Mouse (Mus musculus) intestine, embryonic 16.5 days (tissue): Measurements from ENCODE around the gene Gm11213. TPM values are rescaled to one million over a fixed set of nuclear protein-coding genes. Genes with fewer than 3 reads are reported as not detected.

Source experiments
- ATAC-seq: fragments of 200-750 bp; cut with Nextera tagmentation; 2 replicates; pipeline ENCODE4 v1.8.0; 2017; ENCODE audit warnings: moderate TSS enrichment, moderate library complexity
- H3K27ac ChIP-seq: fragments of 300-500 bp; sonication (generic); 2 replicates; pipeline ENCODE4 v1.5.1; 2014; ENCODE audit warnings: mild to moderate bottlenecking, low read length
- H3K27me3 ChIP-seq: fragments of 300-500 bp; sonication (generic); replicated peaks from 2 replicates; pipeline ENCODE4 v1.6.1; 2014; ENCODE audit warnings: low read length, control low read depth, mixed read lengths; ENCODE audit not compliant: control insufficient read depth, insufficient read depth
- H3K36me3 ChIP-seq: fragments of 300-500 bp; sonication (generic); 2 replicates; pipeline ENCODE4 v1.6.1; 2014; ENCODE audit warnings: low read length, control low read depth; ENCODE audit not compliant: control insufficient read depth, insufficient read depth
- H3K4me1 ChIP-seq: fragments of 300-500 bp; sonication (generic); 2 replicates; pipeline ENCODE4 v1.6.1; 2014; ENCODE audit warnings: low read length, control low read depth, mixed read lengths; ENCODE audit not compliant: control insufficient read depth, insufficient read depth
- H3K4me2 ChIP-seq: fragments of 300-500 bp; sonication (generic); 2 replicates; pipeline ENCODE4 v1.6.1; 2014; ENCODE audit warnings: low read depth, low read length, control low read depth
- H3K4me3 ChIP-seq: fragments of 300-500 bp; sonication (generic); 2 replicates; pipeline ENCODE4 v1.5.1; 2014; ENCODE audit warnings: mild to moderate bottlenecking, low read length
- H3K9ac ChIP-seq: fragments of 300-500 bp; sonication (generic); 2 replicates; pipeline ENCODE4 v1.6.1; 2014; ENCODE audit warnings: low read depth, low read length
- H3K9me3 ChIP-seq: fragments of 300-500 bp; sonication (generic); 2 replicates; pipeline ENCODE4 v1.6.1; 2016; ENCODE audit warnings: low read length, control low read depth; ENCODE audit not compliant: control insufficient read depth
- WGBS: fragments of 180-500 bp; shearing (Covaris S2); extraction: QIAGEN DNeasy Blood & Tissue Kit; methylation state at CpG from one replicate; pipeline ENCODE4 v1.1.7; 2014; 5-methylcytosine and 5-hydroxymethylcytosine counted together
- polyA plus RNA-seq: library from polyadenylated mRNA; unstranded; fragments of >200 nt; fragmentation: Nextera tagmentation; extraction: Ambion mirVana; gene quantifications from 2 replicates; pipeline ENCODE4 v1.2.1, GENCODE M21; 2015

The Gm11213 gene
- polyA plus RNA-seq, 1 experiment from 2014 or later, result not detected

DNA sequence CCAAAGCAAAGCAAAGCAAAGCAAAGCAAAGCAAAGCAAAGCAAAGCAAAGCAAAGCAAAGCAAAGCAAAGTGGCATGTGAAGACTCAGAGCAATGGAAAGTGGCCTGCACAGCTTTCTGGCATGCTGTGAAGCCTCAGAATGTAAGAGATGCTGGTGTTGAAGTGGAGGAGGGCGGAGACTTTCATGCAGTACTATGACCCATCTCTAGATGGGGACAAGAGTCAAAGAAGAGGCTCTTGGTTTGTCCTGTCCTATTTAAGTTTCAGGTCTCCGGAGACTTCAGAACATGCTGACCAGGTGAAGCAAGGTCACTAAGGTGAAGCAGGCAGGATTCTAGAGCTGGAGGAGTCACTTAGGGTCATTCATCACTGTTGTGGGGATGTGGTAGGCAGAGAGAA lies 16.8 kb upstream of the Gm11213 start:
- H3K4me1 ChIP-seq, result no peaks in the 10 kb centered on the region
- no peaks in the 10 kb centered on the region for H3K27me3 ChIP-seq
- no peak for ATAC-seq
- H3K4me3 ChIP-seq, result no peak overlapping the region
- no peak overlapping the region for H3K27ac ChIP-seq
- no peaks in the 10 kb centered on the region for H3K36me3 ChIP-seq
- H3K9me3 ChIP-seq, result no peaks in the 10 kb centered on the region
- 78% methylated on average over 2 of the region's 2 CpGs for WGBS
- no peak overlapping the region for H3K9ac ChIP-seq
- no peak overlapping the region for H3K4me2 ChIP-seq

DNA sequence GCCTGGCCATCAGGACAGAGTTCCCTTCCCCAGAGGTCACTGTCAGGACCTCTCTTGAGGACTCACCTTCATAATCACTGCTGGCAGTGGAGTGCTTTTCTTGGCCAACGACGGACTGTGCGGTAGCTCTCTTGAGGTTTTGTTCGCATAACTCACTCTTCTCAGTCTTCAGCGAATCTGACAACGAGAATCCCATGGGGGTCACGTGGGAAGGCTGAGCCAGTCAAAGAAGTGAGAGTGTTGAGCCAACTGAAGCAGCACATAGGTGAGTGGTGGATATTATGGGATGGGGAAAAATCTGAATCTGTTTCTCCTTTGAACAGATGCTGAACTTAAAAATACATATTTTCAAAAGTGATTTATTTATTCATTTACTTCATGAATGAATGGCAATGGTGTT lies 3.3 kb upstream of the Gm11213 start:
- Histone ChIP-seq H3K4me1 (no peaks in the 10 kb centered on the region; the same call in 1 of the 2 replicates), H3K4me2 (no peak overlapping the region), H3K9ac (no peak overlapping the region), H3K9me3 (no peaks in the 10 kb centered on the region), H3K36me3 (no peaks in the 10 kb centered on the region), H3K4me3 (no peak overlapping the region), H3K27me3 (no peaks in the 10 kb centered on the region), H3K27ac (no peak overlapping the region)
- WGBS, result 86% methylated on average over 7 of the region's 7 CpGs
- ATAC-seq, result no peak

DNA sequence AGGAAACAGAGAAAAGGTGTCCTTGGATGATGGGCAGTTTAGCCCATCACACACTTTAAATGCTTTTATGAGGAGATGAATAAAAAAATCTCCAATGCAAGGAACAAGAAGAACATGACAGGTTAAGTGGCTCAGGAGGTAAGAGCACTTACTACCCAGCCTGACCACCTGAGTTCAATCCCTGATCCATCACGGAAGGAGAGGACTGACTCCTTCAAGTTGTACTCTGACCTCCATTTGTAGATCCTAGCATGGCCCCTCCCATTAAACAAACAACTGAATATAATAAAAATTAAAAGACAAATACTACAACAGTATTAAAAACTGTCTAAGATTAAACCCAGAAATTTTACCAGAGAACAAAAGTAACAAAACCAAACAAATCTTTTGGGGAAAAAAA lies 907 bp upstream of the Gm11213 start:
- Histone ChIP-seq H3K4me2 (no peak overlapping the region), H3K36me3 (no peaks in the 10 kb centered on the region), H3K4me3 (no peak overlapping the region), H3K9me3 (no peaks in the 10 kb centered on the region), H3K27me3 (no peaks in the 10 kb centered on the region), H3K27ac (no peak overlapping the region), H3K9ac (no peak overlapping the region), H3K4me1 (peaks cover 2% of the 10 kb centered on the region; the same call in 1 of the 2 replicates)
- 56% methylated on average over 1 of the region's 1 CpGs for WGBS
- ATAC-seq, result peak; percentile 78; the same call in 1 of the 2 replicates

DNA sequence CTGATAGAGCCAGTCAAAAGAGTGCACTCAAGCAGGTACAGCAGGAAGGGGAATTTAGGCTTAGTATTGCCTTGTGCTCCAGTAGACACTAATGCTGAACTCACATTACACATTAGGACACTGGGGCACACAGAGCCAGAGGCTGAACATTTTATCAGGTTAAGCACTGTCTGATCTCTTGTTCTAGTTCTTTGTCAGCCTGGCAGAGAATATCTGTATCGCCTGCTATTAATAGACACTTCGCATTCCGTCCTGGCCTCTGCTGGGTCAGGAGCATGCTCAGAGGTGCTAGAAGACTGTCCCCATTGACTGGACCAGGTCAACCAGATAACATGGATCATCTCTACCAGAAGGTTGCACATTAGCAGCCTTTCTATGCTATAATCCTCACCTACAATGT lies 484 bp upstream of the Gm11213 start:
- no peak overlapping the region for H3K4me2 ChIP-seq
- H3K4me3 ChIP-seq, result no peak overlapping the region
- no peak for ATAC-seq

DNA sequence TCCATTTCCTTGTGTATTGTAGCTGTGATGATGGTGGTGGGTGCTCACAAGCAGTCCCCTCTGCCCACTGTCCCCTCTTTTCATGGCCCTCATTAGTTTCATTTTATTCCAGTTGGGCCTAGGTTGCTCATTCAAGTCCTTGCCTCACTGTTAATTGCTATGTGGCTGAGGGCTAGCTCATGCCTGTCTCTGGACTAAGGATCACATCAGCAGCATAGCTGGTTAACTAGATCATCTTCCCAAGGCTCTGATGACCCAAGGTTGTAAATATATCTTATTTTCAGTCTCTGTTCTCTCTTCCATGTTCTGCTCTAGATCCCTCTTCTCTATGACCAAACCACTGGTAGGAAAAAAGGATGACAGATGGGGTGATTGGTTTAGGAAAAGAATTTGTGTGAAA lies 3.8 kb downstream of the Gm11213 start:
- Histone ChIP-seq H3K9ac (no peak overlapping the region), H3K4me3 (no peak overlapping the region), H3K4me1 (peaks cover 5% of the 10 kb centered on the region), H3K27ac (no peak overlapping the region), H3K4me2 (no peak overlapping the region), H3K9me3 (no peaks in the 10 kb centered on the region), H3K27me3 (no peaks in the 10 kb centered on the region), H3K36me3 (no peaks in the 10 kb centered on the region)
- ATAC-seq, result peak; percentile 20; the same call in 1 of the 2 replicates

More for the DNA sequence above, 484 bp upstream of the Gm11213 start:
- H3K9ac ChIP-seq, result no peak overlapping the region
- 89% methylated on average over 3 of the region's 3 CpGs for WGBS
- H3K27me3 ChIP-seq, result no peaks in the 10 kb centered on the region
- H3K36me3 ChIP-seq, result no peaks in the 10 kb centered on the region
- H3K4me1 ChIP-seq, result peaks cover 2% of the 10 kb centered on the region
- no peaks in the 10 kb centered on the region for H3K9me3 ChIP-seq
- no peak overlapping the region for H3K27ac ChIP-seq

DNA sequence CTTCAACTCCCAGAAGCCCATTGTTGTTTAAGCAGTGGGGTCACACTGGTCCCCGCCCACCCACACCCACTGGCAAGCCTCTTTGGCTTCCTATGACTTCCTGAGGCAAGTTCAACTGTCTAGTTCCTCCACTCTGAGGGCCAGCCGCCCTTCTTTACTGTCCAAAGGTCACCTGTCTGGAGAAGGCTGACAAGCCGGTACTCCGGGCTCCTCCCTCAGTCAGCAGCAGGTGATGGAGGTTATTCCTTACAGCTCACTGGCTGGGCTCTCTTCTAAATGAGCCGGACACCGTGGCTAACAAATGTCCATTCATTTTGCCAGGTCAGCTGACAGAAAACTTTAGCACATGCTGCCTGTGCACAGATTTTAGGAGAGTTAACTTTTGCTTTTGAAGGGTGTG lies 4.3 kb downstream of the Gm11213 start:
- Histone ChIP-seq H3K36me3 (no peaks in the 10 kb centered on the region), H3K9ac (no peak overlapping the region), H3K9me3 (no peaks in the 10 kb centered on the region), H3K27ac (no peak overlapping the region), H3K27me3 (no peaks in the 10 kb centered on the region), H3K4me2 (no peak overlapping the region), H3K4me3 (no peak overlapping the region), H3K4me1 (peaks cover 9% of the 10 kb centered on the region)
- peak; percentile 90 for ATAC-seq
- WGBS, result 61% methylated on average over 6 of the region's 6 CpGs

DNA sequence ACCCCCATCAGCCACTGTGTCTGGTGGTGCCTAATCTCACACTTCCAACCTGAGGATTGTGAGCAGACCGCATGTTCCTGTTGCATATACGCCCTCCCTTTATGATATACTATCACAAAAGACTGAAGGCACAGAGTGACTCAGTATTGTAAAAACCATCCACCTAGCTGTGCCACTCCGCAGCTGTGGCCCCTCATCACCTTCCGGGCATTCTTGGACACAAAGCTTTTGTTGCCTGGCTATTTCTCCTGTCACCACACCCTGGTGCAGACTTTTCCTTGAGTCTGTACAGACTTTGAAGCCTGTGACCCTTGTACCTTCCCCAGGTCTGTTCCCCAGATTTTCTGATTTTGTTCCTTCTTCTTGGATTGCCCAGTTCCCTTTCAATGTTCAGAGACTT lies 9.1 kb downstream of the Gm11213 start:
- Histone ChIP-seq H3K4me2 (no peak overlapping the region), H3K9me3 (no peaks in the 10 kb centered on the region), H3K4me3 (no peak overlapping the region), H3K27me3 (no peaks in the 10 kb centered on the region), H3K4me1 (peaks cover 22% of the 10 kb centered on the region), H3K9ac (no peak overlapping the region), H3K36me3 (no peaks in the 10 kb centered on the region), H3K27ac (peak overlapping the region; percentile 45)
- ATAC-seq, result peak; percentile 76
- 69% methylated on average over 4 of the region's 4 CpGs for WGBS

DNA sequence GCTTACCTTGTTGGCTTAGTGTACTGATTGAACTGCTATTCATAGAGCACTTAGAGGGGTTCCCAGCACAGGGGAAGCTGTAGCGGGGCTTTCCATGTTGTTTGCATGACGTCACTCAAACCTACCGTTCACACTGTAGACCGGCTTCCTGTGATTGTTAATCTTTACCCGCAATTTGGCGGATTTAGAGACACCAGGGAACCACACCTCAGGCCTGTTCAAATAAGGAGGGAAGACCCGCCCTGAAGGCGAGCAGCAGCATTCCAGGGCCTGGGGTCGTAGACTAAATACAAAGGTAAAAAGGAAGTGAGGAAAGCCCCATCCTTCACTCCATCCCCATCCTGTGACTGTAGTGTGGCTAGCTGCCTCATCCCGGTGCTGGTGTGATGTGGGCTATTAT lies 9.8 kb downstream of the Gm11213 start:
- ATAC-seq, result peak; percentile 34; the same call in 1 of the 2 replicates
- H3K4me3 ChIP-seq, result no peak overlapping the region

DNA sequence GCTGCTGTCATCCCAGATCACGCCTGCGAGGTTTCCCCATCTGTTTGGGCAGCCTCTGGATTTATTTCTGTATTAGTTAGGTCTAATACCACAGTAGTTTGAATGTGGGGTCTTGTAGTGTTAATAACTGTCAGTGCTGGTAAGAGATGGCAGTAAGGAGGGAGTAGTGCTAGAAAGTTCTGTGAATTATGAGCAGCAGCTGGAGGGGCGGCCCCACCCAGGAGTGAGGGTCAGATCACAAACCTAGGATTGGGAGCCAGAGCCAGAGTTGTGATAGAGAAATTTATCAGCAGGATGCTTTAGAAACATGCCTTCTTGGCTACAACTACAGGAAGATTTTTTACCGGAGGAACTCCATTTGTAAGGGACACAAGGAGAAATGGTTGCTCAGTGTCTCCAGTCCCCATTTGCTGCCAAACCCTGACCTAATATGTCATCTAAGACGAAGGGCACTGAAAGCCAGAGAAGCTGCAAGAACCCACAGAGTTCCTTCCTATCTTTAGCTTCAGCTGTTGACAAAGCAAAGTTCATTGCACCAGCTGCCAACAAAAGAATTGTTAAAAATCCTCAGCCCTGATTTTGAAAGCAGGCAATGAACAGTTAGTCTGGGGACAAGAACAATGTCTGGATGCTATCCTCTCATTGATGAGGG lies 10.5 kb downstream of the Gm11213 start:
- no peaks in the 10 kb centered on the region for H3K9me3 ChIP-seq
- peaks cover 19% of the 10 kb centered on the region for H3K4me1 ChIP-seq
- WGBS, result 52% methylated on average over 5 of the region's 5 CpGs
- no peaks in the 10 kb centered on the region for H3K36me3 ChIP-seq
- no peak overlapping the region for H3K4me2 ChIP-seq
- no peak overlapping the region for H3K27ac ChIP-seq
- H3K27me3 ChIP-seq, result no peaks in the 10 kb centered on the region
- ATAC-seq, result peak; percentile 2; the same call in 1 of the 2 replicates
- H3K4me3 ChIP-seq, result no peak overlapping the region
- H3K9ac ChIP-seq, result no peak overlapping the region

More for the DNA sequence above, 9.8 kb downstream of the Gm11213 start:
- H3K4me1 ChIP-seq, result peaks cover 19% of the 10 kb centered on the region
- H3K9me3 ChIP-seq, result no peaks in the 10 kb centered on the region
- no peaks in the 10 kb centered on the region for H3K36me3 ChIP-seq
- H3K9ac ChIP-seq, result no peak overlapping the region
- no peaks in the 10 kb centered on the region for H3K27me3 ChIP-seq
- H3K27ac ChIP-seq, result no peak overlapping the region
- H3K4me2 ChIP-seq, result no peak overlapping the region
- 40% methylated on average over 10 of the region's 10 CpGs for WGBS

DNA sequence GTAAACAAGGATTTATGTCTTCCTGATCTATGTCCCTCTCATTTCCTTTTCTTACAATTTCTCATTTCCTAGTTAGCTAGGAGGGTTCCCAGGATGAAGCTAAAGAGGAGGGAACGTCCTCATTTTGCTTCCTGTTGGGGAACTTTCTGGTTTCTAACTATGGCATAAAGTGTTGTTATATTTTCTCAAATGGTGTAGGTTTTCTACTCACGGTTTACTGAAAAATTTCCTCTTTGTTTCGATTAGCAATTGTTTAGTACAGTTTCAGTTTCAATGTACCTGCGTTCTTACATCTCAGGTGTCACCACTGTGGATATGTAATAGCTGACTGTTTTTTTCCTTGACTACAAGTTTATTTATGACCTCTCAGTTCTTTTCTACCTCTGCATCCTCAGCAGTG lies 14.5 kb downstream of the Gm11213 start:
- 71% methylated on average over 4 of the region's 4 CpGs for WGBS
- no peak overlapping the region for H3K27ac ChIP-seq
- H3K4me1 ChIP-seq, result peaks cover 13% of the 10 kb centered on the region
- no peak overlapping the region for H3K9ac ChIP-seq
- no peak overlapping the region for H3K4me2 ChIP-seq
- H3K36me3 ChIP-seq, result no peaks in the 10 kb centered on the region
- H3K9me3 ChIP-seq, result no peaks in the 10 kb centered on the region
- H3K27me3 ChIP-seq, result no peaks in the 10 kb centered on the region
- no peak for ATAC-seq
- H3K4me3 ChIP-seq, result no peak overlapping the region
